Mouse (Mus musculus): ENCODE data around the gene Camta1. TPM values are rescaled to one million over a fixed set of nuclear protein-coding genes. Genes with fewer than 3 reads are reported as not detected.

Gene Camta1
- polyA plus RNA-seq, 1 experiment, result 27.1 TPM

- no peak for DNase-seq
- no peak for TF ChIP-seq CTCF (IDR thresholded peaks at IDR 0.05; ENCODE audit: borderline replicate concordance, control insufficient read depth, extremely low read depth, insufficient read depth, low read length, poor library complexity)
- no peak for TF ChIP-seq POLR2A (IDR thresholded peaks at IDR 0.05; ENCODE audit: control insufficient read depth, extremely low read depth, insufficient read depth, low read length, poor library complexity)
- no peak overlapping the region for H3K27ac ChIP-seq (ENCODE audit: control insufficient read depth, insufficient read depth, low read length)
- no peaks in the 10 kb centered on the region for H3K36me3 ChIP-seq (ENCODE audit: control insufficient read depth, insufficient read depth, low read length)
- 75% methylated on average over 4 of the region's 4 CpGs for WGBS
- H3K27me3 ChIP-seq (ENCODE audit: control insufficient read depth, insufficient read depth, low read length), result no peaks in the 10 kb centered on the region
- H3K4me1 ChIP-seq (replicated peaks; ENCODE audit: control insufficient read depth, insufficient read depth, low read length), result no peaks in the 10 kb centered on the region
- H3K4me3 ChIP-seq (ENCODE audit: control insufficient read depth, insufficient read depth, low read length), result no peak overlapping the region
Measured at GRCm38 (mm10) chr4:151160932-151161331, 700.7 kb downstream of the Camta1 start.

- no peak overlapping the region for H3K4me3 ChIP-seq (ENCODE audit: control insufficient read depth, insufficient read depth, low read length)
- no peaks in the 10 kb centered on the region for H3K36me3 ChIP-seq (ENCODE audit: control insufficient read depth, insufficient read depth, low read length)
- WGBS, result 81% methylated on average over 8 of the region's 8 CpGs
- no peak overlapping the region for H3K27ac ChIP-seq (ENCODE audit: control insufficient read depth, insufficient read depth, low read length)
- TF ChIP-seq CTCF (IDR thresholded peaks at IDR 0.05; ENCODE audit: borderline replicate concordance, control insufficient read depth, extremely low read depth, insufficient read depth, low read length, poor library complexity), result no peak
- TF ChIP-seq POLR2A (IDR thresholded peaks at IDR 0.05; ENCODE audit: control insufficient read depth, extremely low read depth, insufficient read depth, low read length, poor library complexity), result no peak
- H3K4me1 ChIP-seq (replicated peaks; ENCODE audit: control insufficient read depth, insufficient read depth, low read length), result no peaks in the 10 kb centered on the region
- DNase-seq, result no peak
- H3K27me3 ChIP-seq (ENCODE audit: control insufficient read depth, insufficient read depth, low read length), result no peaks in the 10 kb centered on the region
Measured at GRCm38 (mm10) chr4:151160476-151160875, 701.2 kb downstream of the Camta1 start.

- no peak for DNase-seq
- peak; percentile 28; the same call in 1 of the 2 replicates for TF ChIP-seq CTCF (IDR thresholded peaks at IDR 0.05; ENCODE audit: borderline replicate concordance, control insufficient read depth, extremely low read depth, insufficient read depth, low read length, poor library complexity)
- no peak for TF ChIP-seq POLR2A (IDR thresholded peaks at IDR 0.05; ENCODE audit: control insufficient read depth, extremely low read depth, insufficient read depth, low read length, poor library complexity)
- 60% methylated on average over 3 of the region's 3 CpGs for WGBS
- H3K4me3 ChIP-seq (ENCODE audit: control insufficient read depth, insufficient read depth, low read length), result no peak overlapping the region
- no peaks in the 10 kb centered on the region for H3K4me1 ChIP-seq (replicated peaks; ENCODE audit: control insufficient read depth, insufficient read depth, low read length)
- H3K27ac ChIP-seq (ENCODE audit: control insufficient read depth, insufficient read depth, low read length), result no peak overlapping the region
- no peaks in the 10 kb centered on the region for H3K27me3 ChIP-seq (ENCODE audit: control insufficient read depth, insufficient read depth, low read length)
- no peaks in the 10 kb centered on the region for H3K36me3 ChIP-seq (ENCODE audit: control insufficient read depth, insufficient read depth, low read length)
Measured at GRCm38 (mm10) chr4:151158250-151158649, 703.4 kb downstream of the Camta1 start.

GRCm38 (mm10) chr4:151156904-151157303 is 704.8 kb downstream of the Camta1 start:
- TF ChIP-seq POLR2A (IDR thresholded peaks at IDR 0.05; ENCODE audit: control insufficient read depth, extremely low read depth, insufficient read depth, low read length, poor library complexity), result no peak
- TF ChIP-seq CTCF (IDR thresholded peaks at IDR 0.05; ENCODE audit: borderline replicate concordance, control insufficient read depth, extremely low read depth, insufficient read depth, low read length, poor library complexity), result peak; percentile 89; the same call in 1 of the 2 replicates

GRCm38 (mm10) chr4:151155587-151155986 is 706.1 kb downstream of the Camta1 start:
- no peak overlapping the region for H3K4me3 ChIP-seq (ENCODE audit: control insufficient read depth, insufficient read depth, low read length)
- no peak for DNase-seq
- WGBS, result 57% methylated on average over 4 of the region's 4 CpGs
- TF ChIP-seq CTCF (IDR thresholded peaks at IDR 0.05; ENCODE audit: borderline replicate concordance, control insufficient read depth, extremely low read depth, insufficient read depth, low read length, poor library complexity) (no peak), POLR2A (IDR thresholded peaks at IDR 0.05; ENCODE audit: control insufficient read depth, extremely low read depth, insufficient read depth, low read length, poor library complexity) (no peak)
- no peak overlapping the region for H3K27ac ChIP-seq (ENCODE audit: control insufficient read depth, insufficient read depth, low read length)
- peaks cover 3% of the 10 kb centered on the region; the same call in 1 of the 2 replicates for H3K4me1 ChIP-seq (replicated peaks; ENCODE audit: control insufficient read depth, insufficient read depth, low read length)
- H3K27me3 ChIP-seq (ENCODE audit: control insufficient read depth, insufficient read depth, low read length), result no peaks in the 10 kb centered on the region
- H3K36me3 ChIP-seq (ENCODE audit: control insufficient read depth, insufficient read depth, low read length), result no peaks in the 10 kb centered on the region

More at GRCm38 (mm10) chr4:151156904-151157303, 704.8 kb downstream of the Camta1 start:
- no peak overlapping the region for H3K4me3 ChIP-seq (ENCODE audit: control insufficient read depth, insufficient read depth, low read length)
- no peak overlapping the region for H3K27ac ChIP-seq (ENCODE audit: control insufficient read depth, insufficient read depth, low read length)
- peaks cover 3% of the 10 kb centered on the region; the same call in 1 of the 2 replicates for H3K4me1 ChIP-seq (replicated peaks; ENCODE audit: control insufficient read depth, insufficient read depth, low read length)
- WGBS, result 5% methylated on average over 7 of the region's 7 CpGs
- H3K27me3 ChIP-seq (ENCODE audit: control insufficient read depth, insufficient read depth, low read length), result no peaks in the 10 kb centered on the region
- H3K36me3 ChIP-seq (ENCODE audit: control insufficient read depth, insufficient read depth, low read length), result no peaks in the 10 kb centered on the region
- DNase-seq, result peak; percentile 56

- TF ChIP-seq POLR2A (IDR thresholded peaks at IDR 0.05; ENCODE audit: control insufficient read depth, extremely low read depth, insufficient read depth, low read length, poor library complexity) (no peak), CTCF (IDR thresholded peaks at IDR 0.05; ENCODE audit: borderline replicate concordance, control insufficient read depth, extremely low read depth, insufficient read depth, low read length, poor library complexity) (no peak)
- peaks cover 3% of the 10 kb centered on the region; the same call in 1 of the 2 replicates for H3K4me1 ChIP-seq (replicated peaks; ENCODE audit: control insufficient read depth, insufficient read depth, low read length)
- no peak overlapping the region for H3K4me3 ChIP-seq (ENCODE audit: control insufficient read depth, insufficient read depth, low read length)
- H3K27me3 ChIP-seq (ENCODE audit: control insufficient read depth, insufficient read depth, low read length), result no peaks in the 10 kb centered on the region
- no peak for DNase-seq
- 60% methylated on average over 4 of the region's 4 CpGs for WGBS
- H3K36me3 ChIP-seq (ENCODE audit: control insufficient read depth, insufficient read depth, low read length), result no peaks in the 10 kb centered on the region
- no peak overlapping the region for H3K27ac ChIP-seq (ENCODE audit: control insufficient read depth, insufficient read depth, low read length)
Measured at GRCm38 (mm10) chr4:151154306-151154705, 707.4 kb downstream of the Camta1 start.

GRCm38 (mm10) chr4:151152010-151152409 is 709.7 kb downstream of the Camta1 start:
- Histone ChIP-seq H3K4me1 (replicated peaks; ENCODE audit: control insufficient read depth, insufficient read depth, low read length) (peaks cover 3% of the 10 kb centered on the region; the same call in 1 of the 2 replicates), H3K27me3 (ENCODE audit: control insufficient read depth, insufficient read depth, low read length) (no peaks in the 10 kb centered on the region), H3K27ac (ENCODE audit: control insufficient read depth, insufficient read depth, low read length) (no peak overlapping the region), H3K4me3 (ENCODE audit: control insufficient read depth, insufficient read depth, low read length) (no peak overlapping the region), H3K36me3 (ENCODE audit: control insufficient read depth, insufficient read depth, low read length) (no peaks in the 10 kb centered on the region)
- TF ChIP-seq CTCF (IDR thresholded peaks at IDR 0.05; ENCODE audit: borderline replicate concordance, control insufficient read depth, extremely low read depth, insufficient read depth, low read length, poor library complexity), result no peak
- TF ChIP-seq POLR2A (IDR thresholded peaks at IDR 0.05; ENCODE audit: control insufficient read depth, extremely low read depth, insufficient read depth, low read length, poor library complexity), result no peak
- no peak for DNase-seq
- WGBS, result 16% methylated on average over 6 of the region's 6 CpGs
